Mouse (Mus musculus) olfactory bulb, adult 2 months (tissue): ENCODE results near the gene Tprkb. TPM values are rescaled to one million over a fixed set of nuclear protein-coding genes. Genes with fewer than 3 reads are reported as not detected.
"Not testable (repeated sequence)": the region's sequence is repeated elsewhere in the genome, so short reads cannot be mapped to it uniquely, and the experiment has no call there.

Experiments
- H3K27ac ChIP-seq: fragments of 200-500 bp; 2 replicates; pipeline ENCODE4 v1.5.1; 2012; ENCODE audit warnings: low read depth, low read length; ENCODE audit not compliant: insufficient read depth
- H3K4me1 ChIP-seq: fragments of 200-500 bp; 2 replicates; pipeline ENCODE4 v1.6.1; 2012; ENCODE audit warnings: low read length; ENCODE audit not compliant: control insufficient read depth, insufficient read depth
- H3K4me3 ChIP-seq: fragments of 200-500 bp; 2 replicates; pipeline ENCODE4 v1.5.1; 2012; ENCODE audit warnings: mild to moderate bottlenecking, low read depth, low read length, moderate library complexity; ENCODE audit not compliant: insufficient read depth
- CTCF ChIP-seq: fragments of 200-500 bp; IDR thresholded peaks from 2 replicates; pipeline ENCODE4 v1.5.1; 2012; ENCODE audit warnings: low read depth, mild to moderate bottlenecking, low read length, moderate library complexity; ENCODE audit not compliant: insufficient read depth
- POLR2A ChIP-seq: fragments of 200-500 bp; IDR thresholded peaks from 2 replicates; pipeline ENCODE4 v1.6.1; 2012; ENCODE audit warnings: mild to moderate bottlenecking, low read depth, low read length, moderate library complexity; ENCODE audit not compliant: insufficient read depth
- WGBS: fragments of 180-500 bp; shearing (Covaris S2); methylation state at CpG from one replicate; pipeline ENCODE4 v1.1.7; 2018; 5-methylcytosine and 5-hydroxymethylcytosine counted together
- polyA plus RNA-seq: library from polyadenylated mRNA; stranded (reverse); fragments of >200 nt; gene quantifications from 2 replicates; pipeline ENCODE4 v1.2.4, GENCODE M21; 2012; ENCODE audit warnings: low replicate concordance; ENCODE audit not compliant: missing spikeins, insufficient read depth, insufficient read length

The Tprkb gene
- polyA plus RNA-seq, 1 experiment: not detected

DNA sequence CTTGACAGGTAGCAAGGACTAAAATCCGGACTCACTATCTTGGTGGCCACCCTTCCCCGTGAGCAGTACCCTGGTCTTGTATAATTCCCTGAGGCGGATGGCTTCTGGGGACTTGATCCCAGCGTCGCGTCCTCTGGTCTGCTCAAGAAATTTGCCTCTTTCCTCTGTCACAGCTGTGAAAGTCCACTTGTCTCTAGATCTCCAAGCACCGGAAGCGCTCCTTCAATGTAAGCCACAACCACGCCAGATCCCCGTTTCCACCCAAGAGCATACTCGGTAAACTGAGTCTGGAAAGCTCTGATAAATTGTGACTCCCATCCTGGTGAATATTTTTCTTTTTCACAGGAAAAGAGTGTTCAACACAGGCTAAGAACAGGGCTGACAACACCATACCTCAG lies 3.5 kb downstream of the Tprkb start:
- TF ChIP-seq POLR2A (no peak), CTCF (no peak)
- 2% methylated on average over 11 of the region's 11 CpGs for WGBS
- H3K4me1 ChIP-seq: no peaks in the 10 kb centered on the region
- H3K27ac ChIP-seq: peak overlapping the region; percentile 84
- H3K4me3 ChIP-seq: peak overlapping the region; percentile 73

DNA sequence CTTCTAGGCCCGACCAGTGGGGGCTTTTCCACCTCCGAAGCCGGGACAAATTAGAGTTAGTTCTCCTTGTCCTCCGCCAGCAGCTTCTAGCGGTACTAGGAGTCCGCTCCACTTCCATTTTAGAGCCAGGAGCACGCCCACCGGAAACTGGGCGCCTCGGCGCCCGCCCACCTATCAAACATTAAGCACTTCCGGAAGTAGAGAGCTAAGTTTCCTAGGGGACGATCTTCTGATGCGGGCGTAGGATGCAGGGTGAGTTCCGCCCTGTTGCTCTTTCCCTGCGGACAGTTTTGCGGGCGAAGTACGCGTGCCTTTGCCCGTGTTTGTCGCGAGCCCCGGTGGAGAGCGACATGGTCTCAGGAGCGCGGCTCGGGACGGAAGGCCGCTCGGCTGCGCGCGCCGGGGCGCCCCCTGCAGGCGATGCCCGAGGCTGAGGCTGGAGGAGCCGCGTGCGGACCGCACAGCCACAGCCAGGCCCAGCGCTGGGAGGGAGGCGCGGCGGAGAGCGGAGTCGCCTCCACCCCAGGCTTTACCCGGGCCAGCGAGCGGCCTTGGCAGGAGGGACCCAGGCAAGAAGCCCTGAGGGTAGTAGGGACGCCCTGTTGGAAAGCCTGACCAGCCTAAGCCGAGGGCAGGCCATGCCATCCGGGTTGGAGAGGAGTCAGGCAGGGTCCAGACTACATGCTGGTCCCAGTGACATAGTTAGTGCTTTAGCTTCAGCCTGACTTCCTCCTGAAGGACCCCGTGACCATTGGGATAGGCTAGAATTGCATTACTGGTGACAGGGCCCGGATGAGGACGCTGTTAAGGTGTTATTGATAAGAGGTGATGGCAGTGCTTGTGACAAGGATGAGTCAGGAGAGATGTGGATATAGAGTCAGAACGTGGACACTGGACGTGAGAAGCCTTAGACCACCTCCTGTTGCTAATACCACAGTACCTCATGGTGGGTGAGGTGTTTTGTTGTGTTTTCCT lies 4.2 kb downstream of the Tprkb start, which contains the start of gene Nat8f1:
Gene Nat8f1, minus strand, starts transcription at position 149 of the 975 bp plus-strand sequence.
- peak; percentile 77 for TF ChIP-seq CTCF
- peak; percentile 43; the same call in 1 of the 2 replicates for TF ChIP-seq POLR2A
- not testable (repeated sequence) for H3K4me1 ChIP-seq
- Histone ChIP-seq H3K4me3 (peak within 1 kb of the TSS; percentile 73), H3K27ac (peak within 1 kb of the TSS; percentile 84)
- under 1% methylated on average over 61 of the region's 61 CpGs for WGBS

DNA sequence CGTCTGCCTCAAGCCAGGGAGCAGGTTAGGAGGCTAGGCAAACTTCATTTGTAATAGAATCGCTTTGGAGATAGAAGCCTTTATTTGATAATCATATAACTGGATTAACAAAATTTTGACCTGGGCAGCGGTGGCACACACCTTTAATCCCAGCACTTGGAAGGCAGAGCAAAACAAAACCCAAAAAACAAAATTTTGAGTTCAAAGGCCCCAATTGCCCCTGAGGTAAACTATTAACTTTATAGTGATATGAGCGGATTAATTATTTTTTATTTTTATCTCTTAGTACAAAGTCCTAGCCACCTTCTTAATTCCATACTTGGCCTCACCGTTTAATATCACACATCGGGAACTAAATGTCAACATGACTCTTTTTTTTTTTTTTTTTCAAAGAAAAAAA lies 4.9 kb downstream of the Tprkb start:
- WGBS: 78% methylated on average over 6 of the region's 6 CpGs
- Histone ChIP-seq H3K27ac (no peak overlapping the region), H3K4me1 (no peaks in the 10 kb centered on the region), H3K4me3 (0 out of 2 replicates have a peak overlapping the region, but pooled peaks have one; percentile 73)
- no peak for TF ChIP-seq CTCF
- TF ChIP-seq POLR2A: no peak

DNA sequence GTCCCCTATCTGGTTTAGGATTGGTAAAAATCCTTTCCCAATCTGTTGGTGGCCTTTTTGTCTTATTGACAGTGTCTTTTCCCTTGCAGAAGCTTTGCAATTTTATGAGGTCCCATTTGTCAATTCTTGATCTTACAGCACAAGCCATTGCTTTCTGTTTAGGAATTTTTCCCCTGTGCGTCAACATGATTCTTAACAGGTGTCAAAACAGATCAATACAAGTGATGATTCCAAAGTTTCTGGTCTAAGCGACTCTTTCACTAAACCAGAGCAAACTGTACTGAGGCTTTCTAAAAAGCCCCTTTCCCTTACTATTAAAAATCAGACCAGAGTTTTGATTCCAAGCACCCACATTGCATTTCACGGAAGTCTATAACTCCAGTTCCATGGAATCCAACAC lies 6.7 kb downstream of the Tprkb start:
- not testable (repeated sequence) for H3K4me1 ChIP-seq, H3K4me3 ChIP-seq, H3K27ac ChIP-seq
- WGBS: 95% methylated on average over 3 of the region's 3 CpGs

DNA sequence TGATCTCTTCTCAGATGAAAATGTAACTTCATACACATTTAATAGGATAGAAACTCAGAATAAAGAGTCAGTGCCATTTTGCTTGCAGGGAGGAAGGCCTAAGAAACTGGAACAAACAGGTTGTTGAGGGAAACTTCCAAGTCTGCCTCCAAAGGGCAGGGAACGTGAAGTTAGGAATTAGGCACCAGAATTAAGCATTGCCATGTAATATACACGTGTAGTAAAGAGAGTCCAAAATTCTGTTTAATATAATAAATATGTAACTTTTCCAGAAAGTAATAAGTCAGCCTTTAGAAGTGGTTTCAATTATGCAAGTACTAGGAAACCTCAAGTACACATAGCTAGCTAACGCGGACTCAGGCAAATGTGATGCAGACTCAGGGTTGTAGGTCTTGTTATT lies 7.7 kb downstream of the Tprkb start:
- H3K4me3 ChIP-seq: no peak overlapping the region
- no peak overlapping the region for H3K27ac ChIP-seq
- WGBS: 94% methylated on average over 4 of the region's 4 CpGs
- no peaks in the 10 kb centered on the region for H3K4me1 ChIP-seq
- TF ChIP-seq CTCF (no peak), POLR2A (no peak)

DNA sequence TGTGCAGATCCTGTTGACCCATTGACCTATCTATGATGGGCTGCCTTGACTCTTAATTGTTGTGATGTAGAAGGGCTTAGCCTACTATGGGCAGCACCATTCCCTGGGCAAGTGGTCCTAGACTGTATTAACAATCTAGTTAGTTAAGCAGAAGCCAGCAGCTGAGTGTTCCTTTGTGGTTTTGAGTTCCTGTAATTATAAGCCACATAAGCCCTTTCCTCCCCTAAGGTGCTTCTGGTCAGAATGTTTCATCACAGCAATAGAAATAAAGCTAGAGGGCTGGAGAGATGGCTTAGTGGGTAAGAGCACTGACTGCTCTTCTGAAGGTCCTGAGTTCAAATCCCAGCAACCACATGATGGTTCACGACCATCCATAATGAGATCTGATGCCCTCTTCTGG lies 12.0 kb downstream of the Tprkb start:
- Histone ChIP-seq H3K27ac (no peak overlapping the region), H3K4me1 (no peaks in the 10 kb centered on the region), H3K4me3 (no peak overlapping the region)
- TF ChIP-seq CTCF: no peak
- TF ChIP-seq POLR2A: no peak
- 97% methylated on average over 1 of the region's 1 CpGs for WGBS

DNA sequence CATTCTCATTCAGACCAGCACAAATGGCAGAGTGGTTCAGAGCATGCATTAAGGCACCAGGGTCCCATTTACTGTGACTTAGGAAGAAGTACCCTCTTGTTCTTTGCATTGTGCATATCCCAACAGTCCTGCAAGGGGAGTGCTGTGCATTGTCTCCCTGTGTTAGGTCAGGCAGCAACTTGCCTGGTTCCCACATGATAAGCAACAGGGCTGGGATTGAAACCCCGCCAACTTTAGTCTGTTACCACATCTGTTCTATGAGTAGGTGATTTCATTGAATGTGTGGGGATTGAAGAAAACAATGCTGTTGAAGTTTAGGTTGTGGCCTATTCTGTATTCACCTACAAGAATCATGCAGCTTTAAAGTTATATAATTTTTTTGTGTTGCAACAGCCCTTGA lies 15.0 kb downstream of the Tprkb start:
- TF ChIP-seq POLR2A (no peak), CTCF (no peak)
- no peak overlapping the region for H3K4me3 ChIP-seq
- whole genome bisulfite sequencing: 98% methylated on average over 1 of the region's 1 CpGs
- no peaks in the 10 kb centered on the region for H3K4me1 ChIP-seq
- no peak overlapping the region for H3K27ac ChIP-seq

DNA sequence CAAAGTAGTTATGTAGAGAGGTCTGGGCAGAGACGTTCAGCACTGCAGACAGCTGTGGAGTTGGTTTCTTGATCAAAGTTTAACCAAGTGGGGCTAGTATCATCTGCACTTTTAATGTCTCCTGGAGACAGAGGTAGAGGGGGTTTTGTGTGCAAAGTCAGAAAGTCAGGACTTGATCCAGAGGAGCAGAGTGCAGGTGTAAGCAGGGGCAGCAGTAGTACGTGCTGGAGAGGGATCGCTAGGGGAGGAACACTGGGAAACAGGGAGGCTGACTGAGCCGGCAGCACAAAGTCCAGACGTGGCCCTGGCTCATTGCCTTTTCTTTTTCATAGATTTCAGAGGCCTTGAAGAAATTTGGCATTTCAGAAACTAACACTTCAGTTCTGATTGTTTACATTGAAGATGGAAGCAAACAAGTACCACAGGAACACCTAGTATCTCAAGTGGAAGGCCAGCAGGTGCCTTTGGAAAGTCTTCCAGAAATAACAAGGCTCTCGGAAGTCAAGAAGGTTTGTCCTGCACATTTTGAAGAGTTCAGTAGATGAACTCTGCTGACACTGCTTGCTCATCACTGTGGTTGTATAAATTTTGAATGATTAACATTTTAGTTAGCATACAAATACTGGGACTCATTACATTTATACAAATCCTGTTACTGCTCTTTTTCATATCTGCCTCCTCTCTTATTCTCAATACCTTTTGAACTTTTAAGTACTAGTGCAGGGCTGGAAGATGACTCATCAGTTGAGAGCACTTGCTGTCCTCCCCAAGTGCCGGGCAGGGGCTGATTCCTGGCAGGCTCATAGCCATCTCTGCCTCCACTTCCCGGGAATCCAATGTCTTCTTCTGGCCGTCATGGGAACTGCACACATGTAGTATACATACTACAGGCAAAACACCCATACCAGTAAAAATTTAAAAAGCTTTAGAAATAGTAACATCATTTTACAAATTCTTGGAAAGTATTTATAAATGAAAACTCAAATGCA lies 16.1 kb downstream of the Tprkb start:
- WGBS: 84% methylated on average over 9 of the region's 9 CpGs
- TF ChIP-seq CTCF (no peak), POLR2A (no peak)
- H3K27ac ChIP-seq: no peak overlapping the region
- no peak overlapping the region for H3K4me3 ChIP-seq
- H3K4me1 ChIP-seq: no peaks in the 10 kb centered on the region
